In the genomic region with DNA sequence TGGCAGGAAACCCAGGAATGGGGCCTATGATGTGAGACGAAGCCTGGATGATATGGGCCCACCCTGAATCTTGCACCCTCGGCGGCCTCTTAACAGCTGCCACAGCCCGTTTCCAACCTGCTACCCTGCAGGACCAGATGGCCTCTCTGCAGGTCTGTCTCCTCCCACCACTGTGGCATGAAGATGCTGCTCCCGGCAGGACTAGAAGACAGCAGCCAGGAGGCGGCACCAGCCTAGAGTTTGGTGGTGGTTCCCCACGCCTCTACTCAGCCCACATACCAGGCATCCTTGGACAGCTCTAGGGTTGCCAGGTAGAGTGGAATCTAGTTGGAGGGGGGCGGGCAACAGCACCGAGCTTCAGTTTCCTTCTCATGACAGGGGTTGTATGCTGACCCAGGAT, we compare ENCODE assay signal across 15 mouse cellular contexts.
A peak's percentile ranks its signal among the peaks of the same experiment; 100 is the strongest.
DNase-seq lines count a peak whose midpoint lies in the region; ATAC-seq and TF ChIP-seq lines count a peak whose summit lies in the region.
"Had no signal": no experiment of that assay in that cellular context is flagged by ENCODE, and none has a peak within 500 bp of the region (broad histone marks: within the 10 kb centered on the region; RNA-seq: fewer than 3 reads in every experiment).

No protein-coding gene starts in this region.

- no peak for DNase-seq in heart, postnatal 0 days (ENCODE audit: low spot score)
- no peak for DNase-seq in liver, adult 2 months (ENCODE audit: extremely low read depth, low read depth, low spot score)
- peak; percentile 77 to 79 for DNase-seq in cerebellum, adult 2 months
- no peak for DNase-seq in thymus, postnatal 36 days
- DNase-seq: adrenal gland, adult 2 months; heart, postnatal 36 days; kidney, postnatal 36 days had no signal

- H3K36me3 ChIP-seq in heart, postnatal 0 days (replicated peaks; ENCODE audit: control insufficient read depth, insufficient read depth, low read length): 0 out of 2 replicates have a peak, but pooled peaks cover 3% of the 10 kb centered on the region
- peaks cover 4% of the 10 kb centered on the region for H3K36me3 ChIP-seq in heart, embryonic 12.5 days
- no peaks in the 10 kb centered on the region for H3K36me3 ChIP-seq in liver, adult 2 months (ENCODE audit: control insufficient read depth, insufficient read depth, low read length)
- no peaks in the 10 kb centered on the region for H3K36me3 ChIP-seq in liver, embryonic 12.5 days
- H3K36me3 ChIP-seq in limb, embryonic 13.5 days: peaks cover 93% of the 10 kb centered on the region

- no peaks in the 10 kb centered on the region for H3K79me2 ChIP-seq in liver, adult 2 months (ENCODE audit: control insufficient read depth, insufficient read depth, low read length)

- no peak for ATAC-seq in heart, postnatal 0 days (ENCODE audit: insufficient read depth, low read depth)
- no peak for ATAC-seq in heart, embryonic 12.5 days (ENCODE audit: insufficient number of reproducible peaks, low FRiP score)
- ATAC-seq in liver, embryonic 12.5 days: no peak
- ATAC-seq in limb, embryonic 13.5 days (ENCODE audit: low FRiP score, low read depth): peak; percentile 51; the same call in 1 of the 2 replicates
- ATAC-seq in inflammation-experienced regulatory T-cells, adult 6 months: no peak
- ATAC-seq: Patski had no signal

- TF ChIP-seq CTCF in heart, postnatal 0 days (IDR thresholded peaks at IDR 0.05; ENCODE audit: low read depth): peak; percentile 14; the same call in 1 of the 2 replicates
- peak; percentile 10; the same call in 1 of the 2 replicates for TF ChIP-seq CTCF in liver, adult 2 months (IDR thresholded peaks at IDR 0.05; ENCODE audit: low read depth, low read length)
- TF ChIP-seq CTCF in cerebellum, adult 2 months (IDR thresholded peaks at IDR 0.05; ENCODE audit: borderline replicate concordance, insufficient read depth, low read depth, low read length): peak; percentile 33; the same call in 1 of the 2 replicates

- H3K9ac ChIP-seq in heart, postnatal 0 days (replicated peaks; ENCODE audit: low read depth, low read length): no peak overlapping the region
- no peak overlapping the region for H3K9ac ChIP-seq in heart, embryonic 12.5 days
- no peak overlapping the region for H3K9ac ChIP-seq in liver, adult 2 months (ENCODE audit: low read depth, low read length)
- H3K9ac ChIP-seq in liver, embryonic 12.5 days: no peak overlapping the region
- H3K9ac ChIP-seq in limb, embryonic 13.5 days: no peak overlapping the region
- H3K9ac ChIP-seq: limb, embryonic 15.5 days had no signal

- H3K4me2 ChIP-seq in heart, postnatal 0 days (ENCODE audit: low read depth, low read length): no peak overlapping the region
- no peak overlapping the region for H3K4me2 ChIP-seq in heart, embryonic 12.5 days
- H3K4me2 ChIP-seq in liver, embryonic 12.5 days: no peak overlapping the region
- no peak overlapping the region for H3K4me2 ChIP-seq in limb, embryonic 13.5 days (replicated peaks)
- H3K4me2 ChIP-seq: limb, embryonic 15.5 days had no signal

- H3K27ac ChIP-seq in heart, postnatal 0 days (ENCODE audit: low read depth): no peak overlapping the region
- H3K27ac ChIP-seq in heart, embryonic 12.5 days (ENCODE audit: poor library complexity, severe bottlenecking): no peak overlapping the region
- no peak overlapping the region for H3K27ac ChIP-seq in liver, adult 2 months (replicated peaks; ENCODE audit: insufficient read depth, low read depth, low read length)
- H3K27ac ChIP-seq in liver, embryonic 12.5 days: no peak overlapping the region
- no peak overlapping the region for H3K27ac ChIP-seq in cerebellum, adult 2 months (ENCODE audit: insufficient read depth, low read length)
- no peak overlapping the region for H3K27ac ChIP-seq in limb, embryonic 13.5 days
- H3K27ac ChIP-seq: limb, embryonic 15.5 days; macrophage had no signal

- TF ChIP-seq POLR2A in liver, adult 2 months (IDR thresholded peaks at IDR 0.05; ENCODE audit: extremely low read depth, insufficient read depth, low read length): no peak
- no peak for TF ChIP-seq POLR2A in cerebellum, adult 2 months (IDR thresholded peaks at IDR 0.05; ENCODE audit: borderline replicate concordance, insufficient read depth, low read length)

- no peaks in the 10 kb centered on the region for H3K9me3 ChIP-seq in heart, postnatal 0 days (replicated peaks; ENCODE audit: control insufficient read depth, low read length)
- H3K9me3 ChIP-seq in heart, embryonic 12.5 days (replicated peaks): no peaks in the 10 kb centered on the region
- H3K9me3 ChIP-seq in liver, embryonic 12.5 days (replicated peaks): no peaks in the 10 kb centered on the region
- H3K9me3 ChIP-seq in limb, embryonic 13.5 days: no peaks in the 10 kb centered on the region
- H3K9me3 ChIP-seq: limb, embryonic 15.5 days had no signal

- no peak for TF ChIP-seq EP300 in heart, postnatal 0 days (IDR thresholded peaks at IDR 0.05; ENCODE audit: low read depth)

- no peaks in the 10 kb centered on the region for H3K27me3 ChIP-seq in heart, postnatal 0 days (ENCODE audit: control insufficient read depth, insufficient read depth, low read length)
- no peaks in the 10 kb centered on the region for H3K27me3 ChIP-seq in heart, embryonic 12.5 days (replicated peaks)
- no peaks in the 10 kb centered on the region for H3K27me3 ChIP-seq in liver, adult 2 months (ENCODE audit: control insufficient read depth, insufficient read depth, low read length)
- H3K27me3 ChIP-seq in liver, embryonic 12.5 days (replicated peaks): no peaks in the 10 kb centered on the region
- H3K27me3 ChIP-seq in cerebellum, adult 2 months (ENCODE audit: control insufficient read depth, insufficient read depth, low read length): no peaks in the 10 kb centered on the region
- H3K27me3 ChIP-seq in limb, embryonic 13.5 days: no peaks in the 10 kb centered on the region
- H3K27me3 ChIP-seq: limb, embryonic 15.5 days; Patski had no signal

- no peaks in the 10 kb centered on the region for H3K4me1 ChIP-seq in heart, postnatal 0 days (ENCODE audit: control insufficient read depth, insufficient read depth)
- H3K4me1 ChIP-seq in heart, embryonic 12.5 days (replicated peaks): no peaks in the 10 kb centered on the region; the same call in 1 of the 2 replicates
- no peaks in the 10 kb centered on the region for H3K4me1 ChIP-seq in liver, adult 2 months (ENCODE audit: control insufficient read depth, insufficient read depth, low read length)
- no peaks in the 10 kb centered on the region for H3K4me1 ChIP-seq in liver, embryonic 12.5 days
- peaks cover 25% of the 10 kb centered on the region for H3K4me1 ChIP-seq in cerebellum, adult 2 months (ENCODE audit: control insufficient read depth, insufficient read depth, low read length)
- H3K4me1 ChIP-seq in limb, embryonic 13.5 days: no peaks in the 10 kb centered on the region

- WGBS in heart, postnatal 0 days: 54% methylated on average over 9 of the region's 9 CpGs
- WGBS in heart, embryonic 12.5 days: 60% methylated on average over 9 of the region's 9 CpGs
- 72% methylated on average over 9 of the region's 9 CpGs for WGBS in liver, adult 2 months
- WGBS in liver, embryonic 12.5 days (ENCODE audit: insufficient replicate concordance): 51% methylated on average over 9 of the region's 9 CpGs
- 13% methylated on average over 9 of the region's 9 CpGs for WGBS in cerebellum, adult 2 months
- WGBS in limb, embryonic 13.5 days: 58% methylated on average over 9 of the region's 9 CpGs

- no peak overlapping the region for H3K4me3 ChIP-seq in heart, postnatal 0 days (ENCODE audit: low read depth, low read length)
- no peak overlapping the region for H3K4me3 ChIP-seq in heart, embryonic 12.5 days
- no peak overlapping the region for H3K4me3 ChIP-seq in liver, adult 2 months (ENCODE audit: insufficient read depth, low read depth, low read length)
- no peak overlapping the region for H3K4me3 ChIP-seq in liver, embryonic 12.5 days
- no peak overlapping the region for H3K4me3 ChIP-seq in cerebellum, adult 2 months (replicated peaks; ENCODE audit: insufficient read depth, low read depth, low read length)
- H3K4me3 ChIP-seq in limb, embryonic 13.5 days: no peak overlapping the region
- H3K4me3 ChIP-seq: erythroblast, embryonic 14.5 days; limb, embryonic 15.5 days had no signal

Comparison
In these comparisons a context has a peak if more than half of its experiments do, and no peak if none do; other contexts are left out.
1. DNase-seq: peak in cerebellum, adult 2 months (2 of 2); none in heart, postnatal 0 days (single experiment), liver, adult 2 months (single experiment) and thymus, postnatal 36 days (0 of 2).
2. Peak in every context shown above with its lines, with median percentiles within 50 percentile points of each other: CTCF ChIP-seq.